Mouse (Mus musculus) C3H10T1/2 (cell line): ENCODE results near the gene Gm15128. TPM values are rescaled to one million over a fixed set of nuclear protein-coding genes. Genes with fewer than 3 reads are reported as not detected.

Experiments
- polyA plus RNA-seq, 2 experiments: library from polyadenylated mRNA; unstranded; fragments of >200 nt; fragmentation: generic; extraction: Trizol; gene quantifications; one replicate each; pipeline ENCODE4 v1.2.1; 2012; ENCODE audit warnings: missing spikeins in 2 of 2

Gene Gm15128
- polyA plus RNA-seq, result under 1 TPM; 0.07 to 0.71 TPM

DNA sequence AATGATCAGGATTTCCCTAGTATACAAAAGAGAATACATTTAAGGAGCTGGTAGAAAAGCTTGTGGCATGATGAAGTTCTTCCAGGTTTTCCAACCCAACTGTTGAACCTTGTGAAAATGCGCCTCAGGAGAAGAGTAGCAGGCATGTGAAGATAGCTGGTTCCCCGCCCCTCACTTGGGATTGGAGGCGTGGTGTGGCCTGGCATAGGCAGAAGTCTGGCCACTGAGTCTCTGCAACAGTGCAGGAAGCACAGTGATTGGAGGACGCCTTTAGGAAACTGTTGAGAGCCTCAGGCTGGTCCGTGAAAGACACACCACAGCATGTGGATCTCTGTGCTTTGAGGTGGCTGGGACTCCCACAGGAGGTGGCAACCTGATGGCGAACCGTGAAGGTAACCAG, at the start of gene Gm15128:
TSS of gene Gm15128 (plus strand) at position 301 of the 400 bp plus-strand sequence.

Other genes starting within 250 kb of the Gm15128 start
- gene Lrch2, start 211.9 kb upstream of the Gm15128 start, polyA plus RNA-seq, result 1 to 10 TPM in 1 of 2 experiments, under 1 TPM in 1; 0.21 to 1.4 TPM
- gene Gm15080, start 227.0 kb downstream of the Gm15128 start, polyA plus RNA-seq, result under 1 TPM in 1 of 2 experiments, not detected in 1; 0.06 TPM